Mouse (Mus musculus): ENCODE measurements around the gene Atp2b2. TPM values are rescaled to one million over a fixed set of nuclear protein-coding genes. Genes with fewer than 3 reads are reported as not detected.
A peak's percentile ranks its signal among the peaks of the same experiment; 100 is the strongest.

Atp2b2 gene
- polyA plus RNA-seq, 1 experiment: 105 TPM

DNA sequence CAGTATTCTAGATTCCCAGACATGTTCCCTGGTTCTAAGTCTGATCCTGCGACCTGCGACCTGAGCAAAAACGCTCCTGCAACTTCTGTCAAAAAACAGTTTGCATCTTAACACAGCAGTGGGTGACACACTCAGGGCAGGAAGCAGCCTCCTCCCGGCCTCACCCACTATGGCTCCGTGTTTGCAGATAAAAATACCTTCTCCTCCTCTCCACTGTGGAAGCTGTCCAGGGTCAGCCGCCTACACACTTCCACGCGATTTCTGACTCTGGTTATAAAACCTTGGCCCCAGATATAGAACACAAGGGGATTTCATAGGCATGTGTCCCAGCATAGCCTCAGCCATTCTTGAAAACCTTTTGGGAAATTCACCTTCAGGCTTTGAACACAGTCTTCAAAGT is 9.6 kb downstream of the Atp2b2 start:
- TF ChIP-seq POLR2A (IDR thresholded peaks at IDR 0.05; ENCODE audit: insufficient read depth, low read depth, low read length) (no peak), CTCF (IDR thresholded peaks at IDR 0.05; ENCODE audit: insufficient read depth, low read depth, low read length) (no peak)
- no peak overlapping the region; the same call in 1 of the 2 replicates for H3K27ac ChIP-seq (ENCODE audit: insufficient read depth, low read depth, low read length)

GRCm38 (mm10) chr6:114023794-114024193 is 18.6 kb downstream of the Atp2b2 start:
- Histone ChIP-seq H3K4me1 (ENCODE audit: control insufficient read depth, insufficient read depth, low read length) (peaks cover 15% of the 10 kb centered on the region), H3K4me3 (ENCODE audit: insufficient read depth, low read depth, low read length) (no peak overlapping the region), H3K27ac (ENCODE audit: insufficient read depth, low read depth, low read length) (no peak overlapping the region)
- WGBS: 71% methylated on average over 2 of the region's 2 CpGs
- TF ChIP-seq CTCF (IDR thresholded peaks at IDR 0.05; ENCODE audit: insufficient read depth, low read depth, low read length): no peak
- no peak for TF ChIP-seq POLR2A (IDR thresholded peaks at IDR 0.05; ENCODE audit: insufficient read depth, low read depth, low read length)

More for the DNA sequence above, 9.6 kb downstream of the Atp2b2 start:
- 36% methylated on average over 8 of the region's 8 CpGs for WGBS
- H3K4me1 ChIP-seq (ENCODE audit: control insufficient read depth, insufficient read depth, low read length): peaks cover 35% of the 10 kb centered on the region
- H3K4me3 ChIP-seq (ENCODE audit: insufficient read depth, low read depth, low read length): no peak overlapping the region

DNA sequence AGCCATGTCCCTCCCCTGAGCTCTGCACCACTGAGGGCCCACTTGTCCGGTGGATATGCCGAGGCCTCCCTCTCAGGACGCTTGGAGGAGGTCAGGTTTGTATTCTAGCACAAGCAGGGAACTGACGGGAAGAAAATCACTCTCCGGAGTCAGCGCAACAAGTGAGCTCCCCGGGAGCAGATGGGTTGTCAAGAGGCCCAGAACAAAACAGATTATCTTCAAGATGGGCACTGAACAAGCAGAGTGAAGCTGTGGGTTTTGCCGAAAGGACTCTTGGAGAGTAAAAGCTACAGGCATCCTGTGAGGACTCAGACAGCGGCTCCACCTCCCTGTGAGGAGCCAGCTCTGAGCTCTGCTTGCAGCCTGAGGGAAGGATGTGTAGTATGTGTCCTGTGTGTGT is 20.3 kb downstream of the Atp2b2 start:
- 77% methylated on average over 9 of the region's 9 CpGs for WGBS
- TF ChIP-seq POLR2A (IDR thresholded peaks at IDR 0.05; ENCODE audit: insufficient read depth, low read depth, low read length) (no peak), CTCF (IDR thresholded peaks at IDR 0.05; ENCODE audit: insufficient read depth, low read depth, low read length) (no peak)
- Histone ChIP-seq H3K4me1 (ENCODE audit: control insufficient read depth, insufficient read depth, low read length) (peaks cover 12% of the 10 kb centered on the region), H3K4me3 (ENCODE audit: insufficient read depth, low read depth, low read length) (no peak overlapping the region), H3K27ac (ENCODE audit: insufficient read depth, low read depth, low read length) (no peak overlapping the region)

DNA sequence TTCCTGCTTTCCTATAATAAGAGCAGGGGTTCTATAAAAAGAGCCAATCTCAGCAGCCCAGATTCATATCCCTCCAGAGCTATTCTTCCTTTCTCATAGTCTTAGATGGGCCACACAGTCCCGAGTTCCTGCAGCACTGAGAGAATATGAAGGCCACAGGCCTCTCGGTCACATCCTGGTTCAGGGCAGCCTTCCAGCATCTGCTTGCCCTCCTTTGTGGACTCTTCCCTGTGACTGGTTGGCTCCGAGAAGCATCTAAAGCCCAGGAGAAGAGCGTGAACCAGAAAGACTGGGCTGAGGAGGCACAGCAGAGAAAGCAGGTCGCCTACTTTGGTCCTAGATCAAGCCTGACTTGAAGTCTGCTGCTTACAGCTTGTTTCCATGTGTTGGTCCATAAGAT is 28.6 kb downstream of the Atp2b2 start:
- H3K27ac ChIP-seq (ENCODE audit: insufficient read depth, low read depth, low read length): no peak overlapping the region
- TF ChIP-seq CTCF (IDR thresholded peaks at IDR 0.05; ENCODE audit: insufficient read depth, low read depth, low read length) (no peak), POLR2A (IDR thresholded peaks at IDR 0.05; ENCODE audit: insufficient read depth, low read depth, low read length) (no peak)
- H3K4me1 ChIP-seq (ENCODE audit: control insufficient read depth, insufficient read depth, low read length): peaks cover 23% of the 10 kb centered on the region
- H3K4me3 ChIP-seq (ENCODE audit: insufficient read depth, low read depth, low read length): no peak overlapping the region
- 58% methylated on average over 5 of the region's 5 CpGs for WGBS

- Histone ChIP-seq H3K4me3 (ENCODE audit: insufficient read depth, low read depth, low read length) (no peak overlapping the region), H3K4me1 (ENCODE audit: control insufficient read depth, insufficient read depth, low read length) (peaks cover 28% of the 10 kb centered on the region), H3K27ac (ENCODE audit: insufficient read depth, low read depth, low read length) (no peak overlapping the region)
- no peak for TF ChIP-seq POLR2A (IDR thresholded peaks at IDR 0.05; ENCODE audit: insufficient read depth, low read depth, low read length)
- TF ChIP-seq CTCF (IDR thresholded peaks at IDR 0.05; ENCODE audit: insufficient read depth, low read depth, low read length): no peak
- WGBS: 26% methylated on average over 9 of the region's 9 CpGs
Measured at GRCm38 (mm10) chr6:114012834-114013233, 29.6 kb downstream of the Atp2b2 start.

DNA sequence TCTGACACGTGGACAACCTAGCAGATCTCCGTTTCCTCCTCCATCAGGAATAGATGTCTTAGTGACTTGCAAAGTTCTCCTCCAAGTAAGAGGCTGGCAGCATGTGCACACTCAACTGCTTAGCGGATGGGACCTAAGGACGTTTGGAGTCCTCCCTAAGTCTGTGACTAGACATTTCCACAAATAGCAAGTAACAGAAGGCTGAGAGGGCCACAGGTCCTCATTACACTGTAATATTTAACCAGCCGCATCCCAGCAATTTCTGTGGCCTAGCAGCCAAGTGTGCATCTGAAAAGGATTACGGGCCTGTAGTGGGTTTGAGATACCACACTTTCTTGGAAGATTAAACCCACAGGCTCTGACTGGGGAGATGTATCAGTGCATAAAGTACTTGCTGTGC is 30.4 kb downstream of the Atp2b2 start:
- WGBS: 59% methylated on average over 6 of the region's 6 CpGs
- H3K4me1 ChIP-seq (ENCODE audit: control insufficient read depth, insufficient read depth, low read length): peaks cover 30% of the 10 kb centered on the region
- H3K27ac ChIP-seq (ENCODE audit: insufficient read depth, low read depth, low read length): no peak overlapping the region

GRCm38 (mm10) chr6:114003796-114004195 is 38.6 kb downstream of the Atp2b2 start:
- no peak overlapping the region for H3K4me3 ChIP-seq (ENCODE audit: insufficient read depth, low read depth, low read length)
- 69% methylated on average over 3 of the region's 3 CpGs for WGBS
- H3K27ac ChIP-seq (ENCODE audit: insufficient read depth, low read depth, low read length): no peak overlapping the region
- H3K4me1 ChIP-seq (ENCODE audit: control insufficient read depth, insufficient read depth, low read length): peaks cover 38% of the 10 kb centered on the region
- TF ChIP-seq CTCF (IDR thresholded peaks at IDR 0.05; ENCODE audit: insufficient read depth, low read depth, low read length) (no peak), POLR2A (IDR thresholded peaks at IDR 0.05; ENCODE audit: insufficient read depth, low read depth, low read length) (no peak)

More for the DNA sequence above, 30.4 kb downstream of the Atp2b2 start:
- TF ChIP-seq POLR2A (IDR thresholded peaks at IDR 0.05; ENCODE audit: insufficient read depth, low read depth, low read length) (no peak), CTCF (IDR thresholded peaks at IDR 0.05; ENCODE audit: insufficient read depth, low read depth, low read length) (no peak)
- no peak overlapping the region for H3K4me3 ChIP-seq (ENCODE audit: insufficient read depth, low read depth, low read length)

- H3K27ac ChIP-seq (ENCODE audit: insufficient read depth, low read depth, low read length): no peak overlapping the region
- no peak overlapping the region for H3K4me3 ChIP-seq (ENCODE audit: insufficient read depth, low read depth, low read length)
- TF ChIP-seq CTCF (IDR thresholded peaks at IDR 0.05; ENCODE audit: insufficient read depth, low read depth, low read length) (no peak), POLR2A (IDR thresholded peaks at IDR 0.05; ENCODE audit: insufficient read depth, low read depth, low read length) (no peak)
- peaks cover 27% of the 10 kb centered on the region for H3K4me1 ChIP-seq (ENCODE audit: control insufficient read depth, insufficient read depth, low read length)
- WGBS: 72% methylated on average over 6 of the region's 6 CpGs
Measured at GRCm38 (mm10) chr6:114000928-114001327, 41.5 kb downstream of the Atp2b2 start.

- Histone ChIP-seq H3K4me3 (ENCODE audit: insufficient read depth, low read depth, low read length) (no peak overlapping the region), H3K27ac (ENCODE audit: insufficient read depth, low read depth, low read length) (no peak overlapping the region), H3K4me1 (ENCODE audit: control insufficient read depth, insufficient read depth, low read length) (peaks cover 21% of the 10 kb centered on the region)
- TF ChIP-seq CTCF (IDR thresholded peaks at IDR 0.05; ENCODE audit: insufficient read depth, low read depth, low read length) (no peak), POLR2A (IDR thresholded peaks at IDR 0.05; ENCODE audit: insufficient read depth, low read depth, low read length) (no peak)
- 40% methylated on average over 7 of the region's 7 CpGs for WGBS
Measured at GRCm38 (mm10) chr6:114000304-114000703, 42.1 kb downstream of the Atp2b2 start.

- WGBS: 54% methylated on average over 2 of the region's 2 CpGs
- Histone ChIP-seq H3K4me3 (ENCODE audit: insufficient read depth, low read depth, low read length) (no peak overlapping the region), H3K27ac (ENCODE audit: insufficient read depth, low read depth, low read length) (peak overlapping the region; percentile 48; the same call in 1 of the 2 replicates), H3K4me1 (ENCODE audit: control insufficient read depth, insufficient read depth, low read length) (peaks cover 20% of the 10 kb centered on the region)
- no peak for TF ChIP-seq CTCF (IDR thresholded peaks at IDR 0.05; ENCODE audit: insufficient read depth, low read depth, low read length)
- no peak for TF ChIP-seq POLR2A (IDR thresholded peaks at IDR 0.05; ENCODE audit: insufficient read depth, low read depth, low read length)
Measured at GRCm38 (mm10) chr6:113998413-113998812, 44.0 kb downstream of the Atp2b2 start.

Data from olfactory bulb, adult 2 months (tissue).